Mouse (Mus musculus): ENCODE data around the gene Dnm3. TPM values are rescaled to one million over a fixed set of nuclear protein-coding genes. Genes with fewer than 3 reads are reported as not detected.
A peak's percentile ranks its signal among the peaks of the same experiment; 100 is the strongest.

The Dnm3 gene
- polyA plus RNA-seq, 2 experiments, result 14.7 to 21.9 TPM

DNA sequence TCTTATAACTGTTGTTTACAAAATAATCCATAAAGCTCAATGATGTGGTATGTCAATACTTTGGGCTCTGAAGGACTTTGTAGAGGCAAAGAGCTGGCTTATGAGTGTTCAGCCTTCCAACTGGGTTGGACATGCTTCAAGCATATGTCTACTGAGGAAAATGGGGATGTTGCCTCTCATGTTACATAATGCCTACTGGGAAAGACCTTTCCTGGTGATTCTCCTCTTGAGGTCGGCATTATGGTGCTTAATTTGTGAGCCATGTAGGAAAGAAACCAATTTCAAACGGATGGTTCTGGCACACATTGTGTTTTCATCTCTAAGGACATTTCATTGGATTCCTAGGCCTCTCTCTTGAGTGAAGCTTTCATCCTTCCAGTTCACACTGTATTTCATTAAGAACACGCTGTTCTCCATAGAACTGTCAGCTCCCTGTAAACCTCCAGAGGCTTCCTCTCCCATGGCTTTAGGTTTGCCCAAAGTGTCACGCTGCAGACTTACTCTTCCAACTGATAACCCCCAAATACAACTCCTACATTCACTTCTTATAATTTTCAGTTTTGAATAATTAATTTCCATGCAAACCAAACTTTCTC lies 370.7 kb downstream of the Dnm3 start:
- H3K9me3 ChIP-seq (ENCODE audit: control insufficient read depth, low read length), result no peaks in the 10 kb centered on the region
- no peak overlapping the region for H3K4me2 ChIP-seq (replicated peaks; ENCODE audit: low read depth, low read length, severe bottlenecking)
- peaks cover 14% of the 10 kb centered on the region for H3K4me1 ChIP-seq (ENCODE audit: control insufficient read depth, insufficient read depth, low read length)
- DNase-seq (ENCODE audit: low spot score) (no peak), ATAC-seq (ENCODE audit: low FRiP score, low read depth) (no peak)
- no peak overlapping the region for H3K4me3 ChIP-seq (replicated peaks; ENCODE audit: low read length)
- no peaks in the 10 kb centered on the region for H3K36me3 ChIP-seq (ENCODE audit: control insufficient read depth, insufficient read depth, low read length)
- H3K9ac ChIP-seq (ENCODE audit: low read depth, low read length, severe bottlenecking), result no peak overlapping the region
- H3K27me3 ChIP-seq (ENCODE audit: control insufficient read depth, insufficient read depth, low read length), result no peaks in the 10 kb centered on the region
- 70% methylated on average over 4 of the region's 4 CpGs for WGBS
- no peak for TF ChIP-seq POLR2A (IDR thresholded peaks at IDR 0.05; ENCODE audit: borderline replicate concordance, extremely low read depth, insufficient read depth, insufficient read length)
- H3K27ac ChIP-seq (replicated peaks; ENCODE audit: low read depth, low read length), result 0 out of 2 replicates have a peak overlapping the region, but pooled peaks have one; percentile 48

DNA sequence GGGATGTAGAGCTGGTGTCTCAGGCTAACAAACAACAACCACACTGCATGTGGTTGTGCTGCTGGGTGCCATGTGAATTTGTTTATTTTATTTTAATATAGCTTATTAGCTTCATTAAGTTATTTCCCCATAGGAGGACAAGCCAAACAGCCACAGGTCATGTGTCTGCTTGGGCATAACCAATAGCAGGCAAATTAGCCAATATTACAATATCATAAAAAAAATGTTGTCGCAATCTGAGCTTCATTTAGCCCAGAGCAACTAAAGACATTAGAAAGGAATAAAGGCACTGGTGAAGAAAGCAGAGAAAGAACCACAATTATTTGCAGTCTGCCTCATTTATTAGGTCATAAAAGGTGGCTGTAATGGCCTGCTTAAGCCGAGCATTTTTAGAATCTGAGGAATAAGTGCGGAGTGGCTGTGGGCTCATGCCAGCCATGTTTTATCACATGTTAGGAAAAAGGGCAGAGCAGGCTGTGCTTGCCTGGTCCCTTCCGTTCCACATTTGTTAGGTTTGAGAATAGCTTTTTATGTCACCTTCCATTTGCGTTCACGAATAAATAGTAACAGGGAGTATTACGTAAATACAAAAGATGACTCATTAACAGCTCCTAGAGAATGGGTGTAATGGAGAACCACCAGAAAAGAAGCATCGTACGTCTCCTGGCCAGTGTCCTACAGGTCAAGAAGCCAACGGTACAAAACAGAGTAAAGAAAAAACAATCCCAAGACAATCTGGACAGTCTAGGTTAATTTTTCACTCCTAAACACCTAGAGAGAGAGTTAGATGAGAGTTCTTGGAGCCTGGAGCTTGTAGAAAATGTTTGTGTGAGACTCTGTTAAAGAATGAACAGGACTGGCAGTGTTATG lies 376.6 kb downstream of the Dnm3 start:
- Histone ChIP-seq H3K4me1 (ENCODE audit: control insufficient read depth, insufficient read depth, low read length) (peaks cover 18% of the 10 kb centered on the region), H3K27me3 (ENCODE audit: control insufficient read depth, insufficient read depth, low read length) (no peaks in the 10 kb centered on the region), H3K36me3 (ENCODE audit: control insufficient read depth, insufficient read depth, low read length) (no peaks in the 10 kb centered on the region), H3K4me3 (replicated peaks; ENCODE audit: low read length) (no peak overlapping the region), H3K9me3 (ENCODE audit: control insufficient read depth, low read length) (no peaks in the 10 kb centered on the region), H3K4me2 (replicated peaks; ENCODE audit: low read depth, low read length, severe bottlenecking) (no peak overlapping the region), H3K9ac (ENCODE audit: low read depth, low read length, severe bottlenecking) (no peak overlapping the region), H3K27ac (replicated peaks; ENCODE audit: low read depth, low read length) (peak overlapping the region; percentile 74)
- DNase-seq (ENCODE audit: low spot score), result no peak
- ATAC-seq (ENCODE audit: low FRiP score, low read depth), result peak; percentile 30; the same call in 1 of the 2 replicates
- TF ChIP-seq POLR2A (IDR thresholded peaks at IDR 0.05; ENCODE audit: borderline replicate concordance, extremely low read depth, insufficient read depth, insufficient read length), result no peak
- WGBS, result 40% methylated on average over 10 of the region's 10 CpGs

DNA sequence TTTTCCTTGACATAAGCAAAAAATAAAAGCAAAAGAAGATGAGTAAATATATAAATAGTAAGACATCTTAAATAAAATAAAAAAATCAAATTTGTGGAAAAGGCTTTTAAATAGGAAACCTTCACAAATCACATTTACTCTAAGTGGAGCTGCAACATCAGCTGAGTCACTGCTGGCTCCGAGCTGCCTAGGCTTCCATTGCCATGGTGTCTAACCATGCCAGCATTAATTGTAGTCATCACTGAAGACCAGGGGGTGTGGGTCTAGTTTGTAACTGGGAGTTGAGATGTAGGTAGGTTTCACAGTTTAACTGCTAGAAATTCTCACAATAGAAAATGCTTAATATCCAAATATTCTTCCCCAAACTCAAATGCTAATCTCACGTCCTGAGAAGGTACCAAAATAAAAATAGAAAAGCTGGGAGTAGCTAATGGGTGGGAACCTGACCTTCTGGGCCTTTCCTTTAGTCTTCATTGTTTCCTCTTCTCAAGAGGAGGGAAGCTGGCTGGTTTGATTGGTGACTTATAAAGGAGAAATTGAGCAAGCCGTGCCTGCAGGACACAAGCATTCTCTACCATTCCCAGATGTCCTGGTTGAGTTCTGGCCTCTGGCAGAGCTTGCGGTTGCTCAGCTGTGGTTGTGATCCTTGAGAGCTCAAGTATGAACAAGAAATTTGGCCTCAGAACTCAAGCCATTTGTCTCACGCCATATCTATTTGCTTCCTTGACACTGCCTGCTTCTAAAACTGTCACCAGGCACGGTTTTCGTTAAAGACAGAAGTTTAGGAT lies 377.6 kb downstream of the Dnm3 start:
- DNase-seq (ENCODE audit: low spot score) (no peak), ATAC-seq (ENCODE audit: low FRiP score, low read depth) (no peak)
- Histone ChIP-seq H3K9me3 (ENCODE audit: control insufficient read depth, low read length) (no peaks in the 10 kb centered on the region), H3K4me2 (replicated peaks; ENCODE audit: low read depth, low read length, severe bottlenecking) (no peak overlapping the region), H3K9ac (ENCODE audit: low read depth, low read length, severe bottlenecking) (no peak overlapping the region), H3K27me3 (ENCODE audit: control insufficient read depth, insufficient read depth, low read length) (no peaks in the 10 kb centered on the region), H3K36me3 (ENCODE audit: control insufficient read depth, insufficient read depth, low read length) (no peaks in the 10 kb centered on the region; the same call in 1 of the 2 replicates), H3K4me3 (replicated peaks; ENCODE audit: low read length) (no peak overlapping the region), H3K4me1 (ENCODE audit: control insufficient read depth, insufficient read depth, low read length) (peaks cover 18% of the 10 kb centered on the region), H3K27ac (replicated peaks; ENCODE audit: low read depth, low read length) (peak overlapping the region; percentile 74)
- no peak for TF ChIP-seq POLR2A (IDR thresholded peaks at IDR 0.05; ENCODE audit: borderline replicate concordance, extremely low read depth, insufficient read depth, insufficient read length)
- WGBS, result 41% methylated on average over 7 of the region's 7 CpGs

DNA sequence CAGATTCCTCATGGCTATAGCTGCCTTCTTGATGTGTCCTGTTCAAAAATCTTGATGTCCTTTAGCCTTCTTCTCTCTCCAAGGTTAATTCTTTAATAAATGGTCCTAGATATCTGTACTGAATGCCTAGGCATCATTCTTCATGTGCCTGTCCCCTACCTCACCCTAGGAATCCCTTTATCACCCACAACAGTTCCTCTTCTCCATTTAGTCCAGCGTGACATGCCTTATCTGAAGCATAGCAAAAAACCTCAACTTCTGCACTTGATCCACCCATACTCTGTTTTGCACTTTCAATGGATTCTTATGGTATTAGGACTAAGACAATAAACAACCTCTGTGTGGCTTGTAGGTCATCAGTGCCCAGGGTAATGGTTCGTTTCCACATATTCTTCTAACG lies 378.6 kb downstream of the Dnm3 start:
- Histone ChIP-seq H3K4me3 (replicated peaks; ENCODE audit: low read length) (no peak overlapping the region), H3K36me3 (ENCODE audit: control insufficient read depth, insufficient read depth, low read length) (no peaks in the 10 kb centered on the region; the same call in 1 of the 2 replicates), H3K4me2 (replicated peaks; ENCODE audit: low read depth, low read length, severe bottlenecking) (no peak overlapping the region), H3K9ac (ENCODE audit: low read depth, low read length, severe bottlenecking) (no peak overlapping the region), H3K4me1 (ENCODE audit: control insufficient read depth, insufficient read depth, low read length) (peaks cover 21% of the 10 kb centered on the region), H3K9me3 (ENCODE audit: control insufficient read depth, low read length) (no peaks in the 10 kb centered on the region), H3K27ac (replicated peaks; ENCODE audit: low read depth, low read length) (no peak overlapping the region), H3K27me3 (ENCODE audit: control insufficient read depth, insufficient read depth, low read length) (no peaks in the 10 kb centered on the region)
- DNase-seq (ENCODE audit: low spot score), result no peak
- no peak for TF ChIP-seq POLR2A (IDR thresholded peaks at IDR 0.05; ENCODE audit: borderline replicate concordance, extremely low read depth, insufficient read depth, insufficient read length)
- ATAC-seq (ENCODE audit: low FRiP score, low read depth), result no peak
- WGBS, result 79% methylated on average over 3 of the region's 3 CpGs

Measured in limb, embryonic 14.5 days (tissue).